Mouse (Mus musculus): ENCODE measurements around the gene Aph1b.

The Aph1b gene

GRCm38 (mm10) chr9:66744531-66744930 is 50.8 kb downstream of the Aph1b start:
- in situ Hi-C loops (cut with MboI, MseI), result no loop called here

GRCm38 (mm10) chr9:66739516-66739915 is 55.8 kb downstream of the Aph1b start:
- in situ Hi-C loops (cut with MboI, MseI), result no loop called here

- in situ Hi-C loops (cut with MboI, MseI), result no loop called here
These were observed 58.7 kb downstream of the Aph1b start for GRCm38 (mm10) chr9:66736551-66736950.

GRCm38 (mm10) chr9:66736016-66736415 is 59.3 kb downstream of the Aph1b start:
- in situ Hi-C loops (cut with MboI, MseI), result no loop called here

GRCm38 (mm10) chr9:66735122-66735521 is 60.2 kb downstream of the Aph1b start:
- in situ Hi-C loops (cut with MboI, MseI), result no loop called here

- in situ Hi-C loops (cut with MboI, MseI), result no loop called here
These were observed 60.7 kb downstream of the Aph1b start for GRCm38 (mm10) chr9:66734568-66734967.

- in situ Hi-C loops (cut with MboI, MseI), result no loop called here
These were observed 62.2 kb downstream of the Aph1b start for GRCm38 (mm10) chr9:66732791-66733691.

GRCm38 (mm10) chr9:66731284-66731683 is 64.0 kb downstream of the Aph1b start:
- in situ Hi-C loops (cut with MboI, MseI), result no loop called here

- in situ Hi-C loops (cut with MboI, MseI), result no loop called here
These were observed 64.7 kb downstream of the Aph1b start for GRCm38 (mm10) chr9:66730556-66730955.

- in situ Hi-C loops (cut with MboI, MseI), result no loop called here
These were observed 68.0 kb downstream of the Aph1b start for GRCm38 (mm10) chr9:66727333-66727732.

GRCm38 (mm10) chr9:66725591-66725990 is 69.7 kb downstream of the Aph1b start:
- in situ Hi-C loops (cut with MboI, MseI), result no loop called here

Measured in regulatory T cell (primary cell).